Mouse (Mus musculus): ENCODE measurements around the gene Atp1a2.

Atp1a2 gene

GRCm38 (mm10) chr1:172323801-172324359 lies 26.0 kb upstream of the Atp1a2 start:
- no peak for DNase-seq

- DNase-seq: no peak
These were observed 25.4 kb upstream of the Atp1a2 start for GRCm38 (mm10) chr1:172323298-172323697.

- DNase-seq: peak; percentile 67
These were observed 24.9 kb upstream of the Atp1a2 start for GRCm38 (mm10) chr1:172322725-172323124.

- DNase-seq: no peak
These were observed 22.1 kb upstream of the Atp1a2 start for GRCm38 (mm10) chr1:172319921-172320411.

GRCm38 (mm10) chr1:172319346-172319745 lies 21.5 kb upstream of the Atp1a2 start:
- DNase-seq: no peak

- peak; percentile 68 for DNase-seq
These were observed 20.7 kb upstream of the Atp1a2 start for GRCm38 (mm10) chr1:172318424-172319035.

- peak; percentile 78 for DNase-seq
These were observed 20.1 kb upstream of the Atp1a2 start for GRCm38 (mm10) chr1:172317946-172318345.

GRCm38 (mm10) chr1:172317431-172317830 lies 19.6 kb upstream of the Atp1a2 start:
- DNase-seq: peak; percentile 52

- peak; percentile 55 for DNase-seq
These were observed 17.0 kb upstream of the Atp1a2 start for GRCm38 (mm10) chr1:172314911-172315310.

- peak; percentile 63 for DNase-seq
These were observed 15.9 kb upstream of the Atp1a2 start for GRCm38 (mm10) chr1:172313613-172314411.

- no peak for DNase-seq
These were observed 15.1 kb upstream of the Atp1a2 start for GRCm38 (mm10) chr1:172312768-172313561.

GRCm38 (mm10) chr1:172311921-172312767 lies 14.3 kb upstream of the Atp1a2 start:
- peak; percentile 94 for DNase-seq

- peak; percentile 89 for DNase-seq
These were observed 13.5 kb upstream of the Atp1a2 start for GRCm38 (mm10) chr1:172311248-172311906.

- DNase-seq: peak; percentile 93
These were observed 12.0 kb upstream of the Atp1a2 start for GRCm38 (mm10) chr1:172309699-172310398.

GRCm38 (mm10) chr1:172308409-172308808 lies 10.5 kb upstream of the Atp1a2 start:
- peak; percentile 61 for DNase-seq

GRCm38 (mm10) chr1:172307936-172308335 lies 10.1 kb upstream of the Atp1a2 start:
- DNase-seq: peak; percentile 45

GRCm38 (mm10) chr1:172306885-172307284 lies 9.0 kb upstream of the Atp1a2 start:
- DNase-seq: peak; percentile 48

- DNase-seq: no peak
These were observed 8.3 kb upstream of the Atp1a2 start for GRCm38 (mm10) chr1:172306196-172306595.

GRCm38 (mm10) chr1:172305635-172306034 lies 7.8 kb upstream of the Atp1a2 start:
- peak; percentile 21 for DNase-seq

GRCm38 (mm10) chr1:172305153-172305552 lies 7.3 kb upstream of the Atp1a2 start:
- no peak for DNase-seq

- no peak for DNase-seq
These were observed 6.6 kb upstream of the Atp1a2 start for GRCm38 (mm10) chr1:172304443-172304842.

Measured in cerebellum, adult 11-12 months (tissue).